Mouse (Mus musculus): ENCODE data around the gene C030005K15Rik. TPM values are rescaled to one million over a fixed set of nuclear protein-coding genes. Genes with fewer than 3 reads are reported as not detected.

C030005K15Rik gene
- polyA plus RNA-seq, 1 experiment from 2014 or later = not detected

- no peaks in the 10 kb centered on the region for H3K27me3 ChIP-seq (ENCODE audit: poor library complexity, severe bottlenecking)
- no peaks in the 10 kb centered on the region for H3K4me1 ChIP-seq
- 94% methylated on average over 37 of the region's 37 CpGs for WGBS
- H3K27ac ChIP-seq = no peak overlapping the region
- H3K4me3 ChIP-seq = no peak overlapping the region
- H3K9me3 ChIP-seq = peaks cover 14% of the 10 kb centered on the region
- DNase-seq (ENCODE audit: extremely low spot score, low spot score) = no peak
- H3K36me3 ChIP-seq (replicated peaks) = no peaks in the 10 kb centered on the region
Measured at GRCm38 (mm10) chr10:97693398-97694135, 33.0 kb downstream of the C030005K15Rik start.

- no peaks in the 10 kb centered on the region for H3K4me1 ChIP-seq
- 76% methylated on average over 20 of the region's 20 CpGs for WGBS
- no peak within 1 kb of the TSS for H3K4me3 ChIP-seq
- H3K36me3 ChIP-seq (replicated peaks) = no peaks in the 10 kb centered on the region
- no peaks in the 10 kb centered on the region for H3K27me3 ChIP-seq (ENCODE audit: poor library complexity, severe bottlenecking)
- no peak for DNase-seq (ENCODE audit: extremely low spot score, low spot score)
- no peak within 1 kb of the TSS for H3K27ac ChIP-seq
- H3K9me3 ChIP-seq = peaks cover 14% of the 10 kb centered on the region
Measured at GRCm38 (mm10) chr10:97692913-97693312, 33.6 kb downstream of the C030005K15Rik start, which contains the start of gene Ccer1. Ccer1 (plus strand) TSS chr10:97693059.

DNA sequence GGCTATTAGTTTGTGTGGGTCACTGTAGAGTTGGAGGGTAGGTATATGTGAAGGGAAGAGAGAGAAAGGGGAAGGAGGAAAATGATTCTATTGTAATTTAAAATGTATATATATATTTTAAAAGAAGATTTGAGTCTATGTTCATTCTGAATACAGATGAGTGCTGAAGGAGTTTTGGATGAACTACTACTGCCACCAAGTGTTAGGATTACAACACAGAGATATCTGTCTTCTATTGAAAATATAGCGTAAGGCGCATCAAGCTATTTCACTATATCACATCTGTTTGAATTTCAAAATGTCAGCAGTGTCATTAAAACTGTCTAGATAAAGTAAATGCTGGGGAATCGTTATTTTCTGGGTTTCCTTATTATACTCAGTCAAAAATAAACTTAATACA is 37.1 kb downstream of the C030005K15Rik start:
- H3K27ac ChIP-seq = no peak overlapping the region
- peaks cover 14% of the 10 kb centered on the region for H3K9me3 ChIP-seq
- no peaks in the 10 kb centered on the region for H3K36me3 ChIP-seq (replicated peaks)
- H3K4me3 ChIP-seq = no peak overlapping the region
- H3K27me3 ChIP-seq (ENCODE audit: poor library complexity, severe bottlenecking) = no peaks in the 10 kb centered on the region
- no peaks in the 10 kb centered on the region for H3K4me1 ChIP-seq
- DNase-seq (ENCODE audit: extremely low spot score, low spot score) = no peak
- WGBS = 87% methylated on average over 3 of the region's 3 CpGs

- no peaks in the 10 kb centered on the region for H3K4me1 ChIP-seq
- no peak for DNase-seq (ENCODE audit: extremely low spot score, low spot score)
- no peaks in the 10 kb centered on the region for H3K27me3 ChIP-seq (ENCODE audit: poor library complexity, severe bottlenecking)
- no peaks in the 10 kb centered on the region for H3K36me3 ChIP-seq (replicated peaks)
- no peak overlapping the region for H3K4me3 ChIP-seq
- 93% methylated on average over 1 of the region's 1 CpGs for WGBS
- H3K9me3 ChIP-seq = no peaks in the 10 kb centered on the region
- H3K27ac ChIP-seq = no peak overlapping the region
Measured at GRCm38 (mm10) chr10:97687198-97687597, 39.4 kb downstream of the C030005K15Rik start.

GRCm38 (mm10) chr10:97682981-97683380 is 43.6 kb downstream of the C030005K15Rik start:
- H3K9me3 ChIP-seq = no peaks in the 10 kb centered on the region
- H3K27ac ChIP-seq = no peak overlapping the region
- no peaks in the 10 kb centered on the region for H3K4me1 ChIP-seq
- H3K4me3 ChIP-seq = no peak overlapping the region
- no peaks in the 10 kb centered on the region for H3K27me3 ChIP-seq (ENCODE audit: poor library complexity, severe bottlenecking)
- no peaks in the 10 kb centered on the region for H3K36me3 ChIP-seq (replicated peaks)
- DNase-seq (ENCODE audit: extremely low spot score, low spot score) = no peak

Other genes with a start within 250 kb of the C030005K15Rik start
- gene Dcn, start 247.1 kb downstream of the C030005K15Rik start, polyA plus RNA-seq (2016; fragmentation: Nextera tagmentation; extraction: Ambion mirVana) = 3.3 and 4.5 TPM in 2 replicates
- 49.1 and 52.8 TPM in 2 replicates for gene Lum, start 161.6 kb downstream of the C030005K15Rik start, polyA plus RNA-seq (2016; fragmentation: Nextera tagmentation; extraction: Ambion mirVana)
- not detected in 2 replicates for gene Kera, start 119.9 kb downstream of the C030005K15Rik start, polyA plus RNA-seq (2016; fragmentation: Nextera tagmentation; extraction: Ambion mirVana)
- 0.23 and 0.61 TPM in 2 replicates for gene Epyc, start 82.7 kb downstream of the C030005K15Rik start, polyA plus RNA-seq (2016; fragmentation: Nextera tagmentation; extraction: Ambion mirVana)
- gene Ccer1, start 33.7 kb downstream of the C030005K15Rik start, polyA plus RNA-seq (2016; fragmentation: Nextera tagmentation; extraction: Ambion mirVana) = not detected in 2 replicates

Data from forebrain, embryonic 10.5 days (tissue).